Mouse (Mus musculus) MEL (cell line): ENCODE results near the gene Btbd6.

ENCODE experiments used
- BHLHE40 ChIP-seq: IDR thresholded peaks from 2 replicates; pipeline ENCODE4 v1.6.1; 2012; ENCODE audit warnings: low read depth, mild to moderate bottlenecking, inconsistent platforms, low read length, improper control_type of control experiment, borderline replicate concordance
- CTCF ChIP-seq, 3 experiments: IDR thresholded peaks in 2 of 3; conservative IDR thresholded peaks in 1 of 3; 2 replicates each; pipeline ENCODE4 v1.5.1; 2011 to 2012; ENCODE audit warnings: low read length in 3 of 3, low read depth in 2 of 3, mild to moderate bottlenecking in 2 of 3, improper control_type of control experiment in 1 of 3, inconsistent platforms in 1 of 3, mixed read lengths in 1 of 3, moderate library complexity in 1 of 3; ENCODE audit not compliant: control insufficient read depth in 1 of 3, insufficient read depth in 1 of 3, poor library complexity in 1 of 3, severe bottlenecking in 1 of 3
- EP300 ChIP-seq, 2 experiments: IDR thresholded peaks; 2 replicates each; pipeline ENCODE4 v1.6.1; 2011; ENCODE audit warnings: improper control_type of control experiment in 2 of 2, low read length in 2 of 2, low read depth in 1 of 2, mild to moderate bottlenecking in 1 of 2
- KAT2A ChIP-seq: conservative IDR thresholded peaks from 2 replicates; pipeline ENCODE4 v1.6.1; 2012; ENCODE audit warnings: low read depth, low read length, improper control_type of control experiment, inconsistent platforms
- MAFK ChIP-seq: IDR thresholded peaks from 2 replicates; pipeline ENCODE4 v1.6.1; 2011; ENCODE audit warnings: low read depth, mild to moderate bottlenecking, low read length, improper control_type of control experiment, borderline replicate concordance
- MYB ChIP-seq: IDR thresholded peaks from 2 replicates; pipeline ENCODE4 v1.6.1; 2011; ENCODE audit warnings: mild to moderate bottlenecking, low read depth, low read length, improper control_type of control experiment
- POLR2A ChIP-seq, 2 experiments: IDR thresholded peaks; 2 replicates each; pipeline ENCODE4 v1.6.1; 2011 to 2012; ENCODE audit warnings: low read length in 2 of 2, mild to moderate bottlenecking in 2 of 2, control low read depth in 1 of 2, improper control_type of control experiment in 1 of 2, low read depth in 1 of 2, moderate library complexity in 1 of 2; ENCODE audit not compliant: control insufficient read depth in 1 of 2, insufficient read depth in 1 of 2, poor library complexity in 1 of 2
- TCF12 ChIP-seq: IDR thresholded peaks from 2 replicates; pipeline ENCODE4 v1.6.1; 2014; ENCODE audit warnings: low read depth, mild to moderate bottlenecking, inconsistent platforms, low read length, improper control_type of control experiment, moderate library complexity
- ZC3H11A ChIP-seq: IDR thresholded peaks from 2 replicates; pipeline ENCODE4 v1.6.1; 2012; ENCODE audit warnings: low read depth, mild to moderate bottlenecking, inconsistent platforms, low read length, improper control_type of control experiment

GRCm38 (mm10) chr12:112929562-112930352, 46.5 kb upstream of the Btbd6 start, which contains the start of gene Jag2:
- no peak for TF ChIP-seq BHLHE40
- TF ChIP-seq CTCF (IDR thresholded peaks at IDR 0.05 in 2 of 3, conservative IDR thresholded peaks at IDR 0.05 in 1 of 3; ENCODE audit: control insufficient read depth in 1 of 3, insufficient read depth in 1 of 3, low read depth in 2 of 3, low read length in 3 of 3, poor library complexity in 1 of 3, severe bottlenecking in 1 of 3), result no peak; a peak in 1 of 6 replicates
- TF ChIP-seq EP300 (IDR thresholded peaks at IDR 0.05; ENCODE audit: low read depth in 1 of 2, low read length in 2 of 2), result no peak
- TF ChIP-seq TCF12, result no peak
- TF ChIP-seq MYB, result no peak
- no peak for TF ChIP-seq KAT2A
- no peak for TF ChIP-seq MAFK
- no peak for TF ChIP-seq ZC3H11A
- TF ChIP-seq POLR2A (IDR thresholded peaks at IDR 0.05; ENCODE audit: control insufficient read depth in 1 of 2, insufficient read depth in 1 of 2, low read depth in 1 of 2, low read length in 2 of 2, poor library complexity in 1 of 2), result no peak
